Mouse (Mus musculus) stomach, postnatal 0 days (tissue): Measurements from ENCODE around the gene Gm28051. TPM values are rescaled to one million over a fixed set of nuclear protein-coding genes. Genes with fewer than 3 reads are reported as not detected.
A peak's percentile ranks its signal among the peaks of the same experiment; 100 is the strongest.

Experiments
- ATAC-seq: fragments of 200-750 bp; cut with Nextera tagmentation; 2 replicates; pipeline ENCODE4 v1.8.0; 2017; ENCODE audit not compliant: low FRiP score, low TSS enrichment
- DNase-seq: peaks from one replicate; pipeline ENCODE4 v3.0.0-alpha.2; 2016; ENCODE audit warnings: low spot score
- H3K27ac ChIP-seq: fragments of 300-500 bp; sonication (generic); replicated peaks from 2 replicates; pipeline ENCODE4 v1.5.1; 2014; ENCODE audit warnings: mild to moderate bottlenecking, control low read depth
- H3K27me3 ChIP-seq: fragments of 300-500 bp; sonication (generic); 2 replicates; pipeline ENCODE4 v1.6.1; 2014; ENCODE audit warnings: low read length; ENCODE audit not compliant: control insufficient read depth, insufficient read depth
- H3K36me3 ChIP-seq: fragments of 300-500 bp; sonication (generic); 2 replicates; pipeline ENCODE4 v1.6.1; 2014; ENCODE audit warnings: low read length, mixed read lengths; ENCODE audit not compliant: control insufficient read depth, insufficient read depth
- H3K4me1 ChIP-seq: fragments of 300-500 bp; sonication (generic); replicated peaks from 2 replicates; pipeline ENCODE4 v1.6.1; 2014; ENCODE audit warnings: antibody characterized with exemption; ENCODE audit not compliant: control insufficient read depth, insufficient read depth
- H3K4me2 ChIP-seq: fragments of 300-500 bp; sonication (generic); replicated peaks from 2 replicates; pipeline ENCODE4 v1.6.1; 2014; ENCODE audit warnings: low read depth, mild to moderate bottlenecking, control low read depth, moderate library complexity
- H3K4me3 ChIP-seq: fragments of 300-500 bp; sonication (generic); 2 replicates; pipeline ENCODE4 v1.5.1; 2014; ENCODE audit warnings: low read depth, low read length, control low read depth
- H3K9ac ChIP-seq: fragments of 300-500 bp; sonication (generic); 2 replicates; pipeline ENCODE4 v1.6.1; 2014; ENCODE audit warnings: mild to moderate bottlenecking, low read length, control low read depth, mixed read lengths
- H3K9me3 ChIP-seq: fragments of 300-500 bp; sonication (generic); 2 replicates; pipeline ENCODE4 v1.6.1; 2016; ENCODE audit warnings: low read length; ENCODE audit not compliant: control insufficient read depth
- CTCF ChIP-seq: IDR thresholded peaks from 2 replicates; pipeline ENCODE4 v1.5.1; 2016; ENCODE audit warnings: antibody characterized with exemption, low read depth, mild to moderate bottlenecking, moderate library complexity
- EP300 ChIP-seq: optimal IDR thresholded peaks from 2 replicates; pipeline ENCODE3; 2016; ENCODE audit warnings: antibody characterized with exemption
- WGBS: fragments of 180-500 bp; shearing (Covaris S2); extraction: QIAGEN DNeasy Blood & Tissue Kit; methylation state at CpG from one replicate; pipeline ENCODE4 v1.1.7; 2014; 5-methylcytosine and 5-hydroxymethylcytosine counted together
- polyA plus RNA-seq: library from polyadenylated mRNA; unstranded; fragments of >200 nt; fragmentation: Nextera tagmentation; extraction: Ambion mirVana; gene quantifications from 2 replicates; pipeline ENCODE4 v1.2.1, GENCODE M21; 2015

Gene Gm28051
- polyA plus RNA-seq, 1 experiment from 2014 or later: not detected

DNA sequence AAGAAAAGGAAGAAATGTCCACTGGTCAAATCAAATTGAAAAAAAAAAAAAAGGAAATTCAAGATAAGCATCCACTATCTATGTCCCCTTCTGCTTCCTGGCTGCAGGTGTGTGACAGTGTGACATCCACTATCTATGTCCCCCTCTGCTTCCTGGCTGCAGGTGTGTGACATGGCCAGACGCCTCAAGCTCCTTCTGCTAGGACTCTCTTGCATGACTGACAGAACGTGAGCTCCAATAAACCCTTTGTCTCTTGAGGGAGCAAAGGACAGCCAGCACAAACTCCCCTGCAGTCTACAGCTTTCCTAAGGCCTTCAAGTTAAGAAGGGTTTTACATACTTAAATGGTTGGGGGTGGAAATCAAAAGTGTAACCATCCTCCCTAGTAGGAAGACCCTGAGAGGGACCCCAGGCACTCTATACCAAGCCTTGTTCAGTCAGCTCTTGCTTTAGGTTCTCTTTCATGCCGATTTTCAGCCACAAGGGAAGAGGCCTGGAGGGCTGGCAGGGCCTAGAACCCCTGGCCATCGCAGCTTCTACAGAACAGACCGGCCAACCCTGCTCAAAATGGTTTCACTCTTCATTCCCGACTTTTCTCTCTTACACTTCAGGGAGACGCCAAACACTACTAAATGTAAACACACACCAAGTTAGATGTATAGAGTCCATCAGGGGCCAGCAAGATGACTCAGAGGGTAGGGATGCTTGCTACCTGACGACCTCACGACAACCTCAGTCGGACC lies 42.7 kb downstream of the Gm28051 start:
- TF ChIP-seq EP300 (no peak), CTCF (no peak)

DNA sequence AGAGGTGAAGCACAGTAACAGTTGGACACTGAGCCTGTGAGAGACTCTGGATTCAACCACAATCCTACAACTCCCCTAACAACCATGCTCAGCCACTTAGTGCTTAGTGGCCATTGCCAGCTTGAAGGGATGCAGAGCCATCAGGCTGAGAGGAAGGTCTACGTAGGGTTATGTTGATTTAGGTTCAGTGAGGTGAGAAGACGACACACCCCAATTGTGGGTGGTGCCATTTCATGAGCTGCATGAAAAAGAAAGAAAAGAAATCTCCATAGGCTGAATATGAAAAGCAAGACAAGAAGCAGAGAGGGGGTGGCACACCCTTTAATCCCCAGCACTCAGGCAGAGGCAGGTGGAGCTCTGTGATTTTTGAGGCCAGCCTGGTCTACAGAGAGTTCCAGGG lies 43.4 kb downstream of the Gm28051 start:
- Histone ChIP-seq H3K4me3 (no peak overlapping the region), H3K9ac (no peak overlapping the region), H3K27ac (no peak overlapping the region), H3K9me3 (no peaks in the 10 kb centered on the region), H3K27me3 (no peaks in the 10 kb centered on the region), H3K4me1 (no peaks in the 10 kb centered on the region), H3K36me3 (no peaks in the 10 kb centered on the region), H3K4me2 (no peak overlapping the region)
- TF ChIP-seq EP300: no peak
- no peak for TF ChIP-seq CTCF
- ATAC-seq (no peak), DNase-seq (no peak)
- WGBS: 58% methylated on average over 2 of the region's 2 CpGs

More for the DNA sequence above, 42.7 kb downstream of the Gm28051 start:
- Histone ChIP-seq H3K4me3 (no peak overlapping the region), H3K4me1 (no peaks in the 10 kb centered on the region), H3K9ac (no peak overlapping the region), H3K36me3 (no peaks in the 10 kb centered on the region), H3K27ac (no peak overlapping the region), H3K27me3 (no peaks in the 10 kb centered on the region), H3K4me2 (no peak overlapping the region), H3K9me3 (no peaks in the 10 kb centered on the region)
- DNase-seq: no peak
- 80% methylated on average over 10 of the region's 10 CpGs for WGBS
- ATAC-seq: no peak

DNA sequence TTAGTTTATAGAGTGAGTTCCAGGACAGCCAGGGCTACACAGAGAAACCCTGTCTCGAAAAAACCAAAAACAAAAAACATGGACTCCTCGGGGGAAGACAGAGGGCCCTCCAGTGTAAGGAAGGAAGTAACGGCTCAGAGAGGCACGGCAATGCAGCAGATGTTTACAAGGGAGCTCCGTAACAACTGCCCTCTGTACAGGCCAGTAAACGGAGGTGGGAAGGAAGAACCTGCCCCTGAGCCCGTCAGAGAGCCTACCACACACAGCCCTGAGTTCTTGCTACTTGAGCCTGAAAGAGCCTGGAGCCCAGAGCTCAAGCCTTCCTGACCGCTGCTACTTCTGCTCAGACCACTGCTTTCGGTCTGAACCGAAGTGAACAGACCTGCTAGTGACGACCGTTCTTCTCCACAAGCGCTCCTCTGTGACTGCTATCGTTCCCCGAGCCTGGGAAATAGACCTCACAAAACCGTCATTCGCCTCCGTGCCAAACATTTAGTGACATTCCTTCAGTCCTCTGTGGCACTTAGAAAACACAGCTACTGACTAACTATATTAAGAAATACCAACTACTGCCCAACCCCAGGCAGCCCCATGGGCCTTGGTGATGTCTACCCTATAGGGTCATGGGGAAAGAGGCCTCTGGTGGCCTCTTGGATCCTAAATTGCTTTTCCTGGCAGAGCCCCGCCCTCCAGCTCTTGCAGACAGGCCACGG lies 44.3 kb downstream of the Gm28051 start:
- ATAC-seq (no peak), DNase-seq (no peak)
- WGBS: 63% methylated on average over 20 of the region's 20 CpGs
- Histone ChIP-seq H3K36me3 (no peaks in the 10 kb centered on the region), H3K4me3 (no peak overlapping the region), H3K4me1 (no peaks in the 10 kb centered on the region), H3K27ac (no peak overlapping the region), H3K4me2 (no peak overlapping the region), H3K27me3 (no peaks in the 10 kb centered on the region), H3K9ac (no peak overlapping the region), H3K9me3 (no peaks in the 10 kb centered on the region)
- no peak for TF ChIP-seq CTCF
- TF ChIP-seq EP300: no peak

DNA sequence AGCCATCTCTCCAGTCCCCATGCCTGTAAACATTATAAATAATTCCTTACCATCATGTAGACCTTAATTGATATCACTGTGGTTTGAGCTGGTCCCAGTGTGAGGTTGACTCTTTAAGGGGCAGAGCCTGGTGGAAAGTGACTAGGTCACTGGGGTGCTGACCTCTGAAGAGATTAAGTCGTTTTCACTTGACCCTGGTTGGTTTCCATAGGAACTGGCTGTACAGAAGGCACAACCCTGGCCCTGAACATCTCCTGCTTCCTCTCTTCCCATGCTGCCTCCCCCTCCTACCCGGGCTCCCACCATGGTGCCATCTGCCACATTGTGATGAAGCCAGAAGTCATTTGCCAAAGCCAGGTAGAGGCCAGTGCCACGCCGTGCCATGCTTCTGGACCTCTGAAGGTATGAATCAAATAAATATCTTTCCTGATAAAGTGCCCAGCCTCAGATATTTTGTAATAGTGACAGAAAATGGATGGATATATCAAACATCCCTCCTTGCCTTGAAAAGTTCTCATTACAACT lies 46.7 kb downstream of the Gm28051 start:
- 66% methylated on average over 4 of the region's 4 CpGs for WGBS

DNA sequence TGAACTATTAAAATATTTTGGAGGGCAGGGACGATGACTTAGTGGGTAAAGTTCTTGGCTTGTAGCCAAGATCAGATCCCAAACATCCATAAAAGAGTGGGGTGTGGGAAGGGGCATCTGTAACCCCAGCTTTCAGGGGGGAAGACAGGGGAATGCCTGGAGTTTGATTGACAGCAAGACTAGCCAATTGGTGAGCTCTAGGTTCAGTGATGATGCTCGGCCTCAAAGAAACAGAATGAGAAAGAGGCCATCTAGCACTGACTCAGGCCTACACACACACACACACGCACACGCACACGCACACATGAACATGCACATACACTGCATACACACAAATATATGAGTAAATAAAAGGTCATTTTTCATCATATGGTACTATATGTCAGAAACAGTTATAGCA lies 47.7 kb downstream of the Gm28051 start:
- H3K4me1 ChIP-seq: no peaks in the 10 kb centered on the region
- H3K9me3 ChIP-seq: no peaks in the 10 kb centered on the region
- H3K36me3 ChIP-seq: no peaks in the 10 kb centered on the region
- WGBS: 80% methylated on average over 5 of the region's 5 CpGs
- H3K4me3 ChIP-seq: no peak overlapping the region
- TF ChIP-seq CTCF (no peak), EP300 (no peak)
- H3K9ac ChIP-seq: no peak overlapping the region
- no peak for ATAC-seq
- no peak overlapping the region for H3K4me2 ChIP-seq
- H3K27ac ChIP-seq: no peak overlapping the region
- no peaks in the 10 kb centered on the region for H3K27me3 ChIP-seq
- no peak for DNase-seq

More for the DNA sequence above, 46.7 kb downstream of the Gm28051 start:
- ATAC-seq (no peak), DNase-seq (no peak)
- no peak overlapping the region for H3K4me2 ChIP-seq
- TF ChIP-seq CTCF: no peak
- no peak for TF ChIP-seq EP300
- H3K36me3 ChIP-seq: no peaks in the 10 kb centered on the region
- no peak overlapping the region for H3K27ac ChIP-seq
- H3K9me3 ChIP-seq: no peaks in the 10 kb centered on the region
- H3K27me3 ChIP-seq: no peaks in the 10 kb centered on the region
- H3K4me1 ChIP-seq: no peaks in the 10 kb centered on the region
- no peak overlapping the region for H3K4me3 ChIP-seq
- H3K9ac ChIP-seq: no peak overlapping the region

DNA sequence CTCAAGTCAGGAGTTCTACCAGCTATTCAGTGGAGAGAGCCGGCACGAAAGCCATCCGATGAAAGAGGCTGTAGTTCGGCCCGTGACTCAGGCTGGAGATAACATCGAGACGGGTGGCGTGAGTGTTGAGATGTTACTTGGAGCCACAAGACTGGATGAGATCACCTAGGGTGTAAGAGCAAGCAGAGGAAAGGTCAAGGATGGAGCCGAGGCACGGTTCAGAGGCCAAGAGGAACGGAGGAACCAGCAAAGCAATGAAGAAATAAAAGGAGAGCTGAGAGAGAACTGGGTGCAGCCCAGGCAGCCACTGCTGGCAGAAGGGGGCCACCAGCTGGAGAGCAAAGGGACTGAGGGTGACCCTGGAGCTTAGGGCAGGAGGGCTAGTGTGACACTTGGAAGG lies 49.3 kb downstream of the Gm28051 start:
- Histone ChIP-seq H3K27me3 (no peaks in the 10 kb centered on the region), H3K4me1 (peaks cover 2% of the 10 kb centered on the region; the same call in 1 of the 2 replicates), H3K9ac (no peak overlapping the region), H3K4me2 (no peak overlapping the region), H3K9me3 (no peaks in the 10 kb centered on the region), H3K27ac (peak overlapping the region; percentile 41; the same call in 1 of the 2 replicates), H3K4me3 (no peak overlapping the region), H3K36me3 (no peaks in the 10 kb centered on the region)
- TF ChIP-seq CTCF: peak; percentile 58
- no peak for TF ChIP-seq EP300
- 64% methylated on average over 11 of the region's 11 CpGs for WGBS
- peak; percentile 50 for DNase-seq
- peak; percentile 59 for ATAC-seq
